ENCODE assay signal across 8 mouse cellular contexts in the genomic region with DNA sequence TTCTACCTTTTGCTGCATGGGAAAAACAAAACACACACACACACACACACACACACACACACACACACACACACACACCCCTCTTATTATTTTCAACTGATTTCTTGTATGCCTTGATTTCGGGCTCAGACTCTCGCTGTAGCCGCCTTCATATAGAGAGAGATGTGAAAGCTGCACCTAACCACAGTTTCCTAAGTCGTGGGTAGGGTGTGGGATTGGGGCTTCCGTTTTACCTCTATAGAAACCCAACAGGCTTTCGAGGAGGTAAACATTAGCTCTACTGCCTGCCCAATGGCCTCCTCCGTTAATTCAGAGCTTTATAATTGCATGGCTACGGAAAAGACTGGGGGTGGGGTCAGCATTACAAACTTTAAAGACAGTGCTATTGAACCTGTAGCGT. TPM values are rescaled to one million over a fixed set of nuclear protein-coding genes. Genes with fewer than 3 reads are reported as not detected.
A peak's percentile ranks its signal among the peaks of the same experiment; 100 is the strongest.
DNase-seq lines count a peak whose midpoint lies in the region; ATAC-seq and TF ChIP-seq lines count a peak whose summit lies in the region.

No protein-coding gene starts in this region.

- no peak for TF ChIP-seq EP300 in MEL (IDR thresholded peaks at IDR 0.05; ENCODE audit: low read depth in 1 of 2, low read length in 2 of 2)

- no peak for DNase-seq in heart, adult 8-10 months (ENCODE audit: low spot score)
- DNase-seq in MEL (ENCODE audit: low read depth, low spot score): peak; percentile 54
- DNase-seq in hindbrain, embryonic 14.5 days (ENCODE audit: low spot score): no peak
- DNase-seq in urinary bladder, adult 18-20 months (ENCODE audit: low spot score in 2 of 2): no peak
- DNase-seq in ovary, postnatal 10 days (ENCODE audit: low spot score): no peak
- no peak for DNase-seq in cerebellum, adult 9-10 months

- TF ChIP-seq RAD21 in MEL (IDR thresholded peaks at IDR 0.05; ENCODE audit: low read depth, low read length): no peak

- no peak overlapping the region for H3K4me3 ChIP-seq in heart, embryonic 14.5 days (ENCODE audit: control insufficient read depth in 1 of 2, insufficient read depth in 1 of 2, low read depth in 1 of 2, low read length in 2 of 2)
- peak overlapping the region; percentile 90 to 99 for H3K4me3 ChIP-seq in MEL (ENCODE audit: control insufficient read depth in 1 of 2, insufficient read depth in 1 of 2, low read depth in 2 of 2, low read length in 2 of 2)
- peak overlapping the region; percentile 60 for H3K4me3 ChIP-seq in hindbrain, embryonic 14.5 days (replicated peaks; ENCODE audit: low read length)
- H3K4me3 ChIP-seq in midbrain, embryonic 12.5 days: 0 out of 2 replicates have a peak overlapping the region, but pooled peaks have one; percentile 64

- H3K9ac ChIP-seq in heart, embryonic 14.5 days (ENCODE audit: low read length): no peak overlapping the region
- H3K9ac ChIP-seq in MEL (ENCODE audit: control insufficient read depth, low read depth, low read length, poor library complexity, severe bottlenecking): peak overlapping the region; percentile 62
- peak overlapping the region; percentile 82; the same call in 1 of the 2 replicates for H3K9ac ChIP-seq in hindbrain, embryonic 14.5 days
- H3K9ac ChIP-seq in midbrain, embryonic 12.5 days (replicated peaks): no peak overlapping the region

- no peaks in the 10 kb centered on the region for H3K9me3 ChIP-seq in heart, embryonic 14.5 days (ENCODE audit: control insufficient read depth, low read length)
- no peaks in the 10 kb centered on the region for H3K9me3 ChIP-seq in MEL (replicated peaks; ENCODE audit: insufficient read depth, low read length)
- no peaks in the 10 kb centered on the region for H3K9me3 ChIP-seq in hindbrain, embryonic 14.5 days (ENCODE audit: control insufficient read depth, low read length)
- H3K9me3 ChIP-seq in midbrain, embryonic 12.5 days: no peaks in the 10 kb centered on the region

- peaks cover 2% of the 10 kb centered on the region; the same call in 1 of the 2 replicates for H3K79me2 ChIP-seq in MEL (ENCODE audit: control insufficient read depth, insufficient read depth, low read length, poor library complexity)

- no peaks in the 10 kb centered on the region for H3K36me3 ChIP-seq in heart, embryonic 14.5 days (ENCODE audit: control insufficient read depth, insufficient read depth, low read length)
- H3K36me3 ChIP-seq in MEL (ENCODE audit: control insufficient read depth in 1 of 2, insufficient read depth in 2 of 2, low read length in 2 of 2): peaks cover 0 to 8% of the 10 kb centered on the region in 2 experiments; a peak in 2 of 4 replicates
- no peaks in the 10 kb centered on the region for H3K36me3 ChIP-seq in hindbrain, embryonic 14.5 days (replicated peaks; ENCODE audit: control insufficient read depth, insufficient read depth)
- H3K36me3 ChIP-seq in midbrain, embryonic 12.5 days: no peaks in the 10 kb centered on the region

- TF ChIP-seq CTCF in MEL (IDR thresholded peaks at IDR 0.05 in 2 of 3, conservative IDR thresholded peaks at IDR 0.05 in 1 of 3; ENCODE audit: control insufficient read depth in 1 of 3, insufficient read depth in 1 of 3, low read depth in 2 of 3, low read length in 3 of 3, poor library complexity in 1 of 3, severe bottlenecking in 1 of 3): no peak

- TF ChIP-seq POLR2A in MEL (IDR thresholded peaks at IDR 0.05; ENCODE audit: control insufficient read depth in 1 of 2, insufficient read depth in 1 of 2, low read depth in 1 of 2, low read length in 2 of 2, poor library complexity in 1 of 2): no peak

- no peaks in the 10 kb centered on the region; a peak in 1 of 4 replicates for H3K4me1 ChIP-seq in heart, embryonic 14.5 days (ENCODE audit: control insufficient read depth in 2 of 2, insufficient read depth in 2 of 2, low read length in 2 of 2)
- peaks cover 0 to 10% of the 10 kb centered on the region in 2 experiments; a peak in 3 of 4 replicates for H3K4me1 ChIP-seq in MEL (ENCODE audit: control insufficient read depth in 1 of 2, insufficient read depth in 2 of 2, low read length in 2 of 2)
- no peaks in the 10 kb centered on the region for H3K4me1 ChIP-seq in hindbrain, embryonic 14.5 days (replicated peaks; ENCODE audit: control insufficient read depth, insufficient read depth, low read length)
- H3K4me1 ChIP-seq in midbrain, embryonic 12.5 days: no peaks in the 10 kb centered on the region

- no peaks in the 10 kb centered on the region for H3K27me3 ChIP-seq in heart, embryonic 14.5 days (ENCODE audit: control insufficient read depth, insufficient read depth, low read length)
- H3K27me3 ChIP-seq in MEL (ENCODE audit: control insufficient read depth in 1 of 2, insufficient read depth in 2 of 2, low read length in 2 of 2): no peaks in the 10 kb centered on the region
- no peaks in the 10 kb centered on the region for H3K27me3 ChIP-seq in hindbrain, embryonic 14.5 days (ENCODE audit: control insufficient read depth, insufficient read depth, low read length)
- H3K27me3 ChIP-seq in midbrain, embryonic 12.5 days: no peaks in the 10 kb centered on the region

- 90% methylated on average over 9 of the region's 9 CpGs for WGBS in heart, embryonic 14.5 days
- 90% methylated on average over 9 of the region's 9 CpGs for WGBS in hindbrain, embryonic 14.5 days
- 85% methylated on average over 9 of the region's 9 CpGs for WGBS in midbrain, embryonic 12.5 days

- no peak overlapping the region for H3K27ac ChIP-seq in heart, embryonic 14.5 days (replicated peaks in 1 of 2; ENCODE audit: control insufficient read depth in 1 of 2, insufficient read depth in 1 of 2, low read depth in 2 of 2, low read length in 2 of 2)
- H3K27ac ChIP-seq in MEL (ENCODE audit: control insufficient read depth, low read depth, low read length): peak overlapping the region; percentile 3
- H3K27ac ChIP-seq in hindbrain, embryonic 14.5 days: no peak overlapping the region
- H3K27ac ChIP-seq in midbrain, embryonic 12.5 days (replicated peaks): no peak overlapping the region

- H3K4me2 ChIP-seq in heart, embryonic 14.5 days (ENCODE audit: low read length): peak overlapping the region; percentile 61
- H3K4me2 ChIP-seq in hindbrain, embryonic 14.5 days (replicated peaks): peak overlapping the region; percentile 67; the same call in 1 of the 2 replicates
- H3K4me2 ChIP-seq in midbrain, embryonic 12.5 days (replicated peaks): peak overlapping the region; percentile 57

- ATAC-seq in heart, embryonic 14.5 days (ENCODE audit: insufficient number of reproducible peaks, insufficient read depth, low FRiP score, low read depth): 0 out of 2 replicates have a peak, but pooled peaks have one; percentile 4
- ATAC-seq in hindbrain, embryonic 14.5 days (ENCODE audit: low FRiP score): peak; percentile 31; the same call in 1 of the 2 replicates
- no peak; the same call in 1 of the 2 replicates for ATAC-seq in midbrain, embryonic 12.5 days (ENCODE audit: low FRiP score, low read depth)

TF ChIP-seq in MEL, 35 proteins besides CTCF, POLR2A, EP300 and RAD21:
- TF ChIP-seq UBTF (IDR thresholded peaks at IDR 0.05; ENCODE audit: borderline replicate concordance, insufficient read depth, low read depth, low read length) (no peak), MAX (IDR thresholded peaks at IDR 0.05; ENCODE audit: low read length) (no peak)

RNA-seq across cellular contexts. Expression of gene Fer, which starts 12.8 kb away (rescaled TPM):
- polyA plus RNA-seq in heart, embryonic 14.5 days (2014; fragmentation: Nextera tagmentation; extraction: Ambion mirVana): 26.0 and 26.5 TPM in 2 replicates
- total RNA-seq in heart, adult 8-10 months (2022): 10 to 100 TPM; 17.1 to 21.6 (median 18.4) TPM
- total RNA-seq in MEL (2012; rRNA removed): 8.5 and 9.4 TPM in 2 replicates
- polyA plus RNA-seq in MEL (2012; ENCODE audit: insufficient read depth in 1 of 2, insufficient read length in 2 of 2, low read depth in 1 of 2, low replicate concordance in 2 of 2, missing spikeins in 1 of 2): 10 to 100 TPM in 1 of 2 experiments, not detected in 1; 11.2 TPM
- polyA plus RNA-seq in hindbrain, embryonic 14.5 days (2014; fragmentation: Nextera tagmentation; extraction: Ambion mirVana): 35.8 and 36.8 TPM in 2 replicates
- polyA plus RNA-seq in midbrain, embryonic 12.5 days (2016; fragmentation: Nextera tagmentation; extraction: Ambion mirVana): 29.4 and 33.7 TPM in 2 replicates

RNA-seq across cellular contexts. Expression of gene A930002H24Rik, which starts 13.6 kb away (rescaled TPM):
- 3.3 and 3.6 TPM in 2 replicates for polyA plus RNA-seq in heart, embryonic 14.5 days (2014; fragmentation: Nextera tagmentation; extraction: Ambion mirVana)
- total RNA-seq in heart, adult 8-10 months (2022): under 1 TPM in 1 of 4 experiments, not detected in 3; 0.81 TPM
- total RNA-seq in MEL (2012; rRNA removed): 0.69 and 1.1 TPM in 2 replicates
- polyA plus RNA-seq in MEL (2012; ENCODE audit: insufficient read depth in 1 of 2, insufficient read length in 2 of 2, low read depth in 1 of 2, low replicate concordance in 2 of 2, missing spikeins in 1 of 2): under 1 TPM in 1 of 2 experiments, not detected in 1; 0.70 TPM
- 1.9 and 3.0 TPM in 2 replicates for polyA plus RNA-seq in hindbrain, embryonic 14.5 days (2014; fragmentation: Nextera tagmentation; extraction: Ambion mirVana)
- 1.6 and 3.0 TPM in 2 replicates for polyA plus RNA-seq in midbrain, embryonic 12.5 days (2016; fragmentation: Nextera tagmentation; extraction: Ambion mirVana)

Comparison
In these comparisons a context has a peak if more than half of its experiments do, and no peak if none do; other contexts are left out.
1. H3K4me3 ChIP-seq: peak in MEL (2 of 2), hindbrain, embryonic 14.5 days (single experiment) and midbrain, embryonic 12.5 days (single experiment); none in heart, embryonic 14.5 days (0 of 2).
2. H3K9ac ChIP-seq: peak in MEL (single experiment) and hindbrain, embryonic 14.5 days (single experiment); none in heart, embryonic 14.5 days (single experiment) and midbrain, embryonic 12.5 days (single experiment).
3. Peak in every context shown above with its lines, with median percentiles within 50 percentile points of each other: H3K4me2 ChIP-seq.